Mouse (Mus musculus): Measurements from ENCODE around the gene Gripap1. TPM values are rescaled to one million over a fixed set of nuclear protein-coding genes. Genes with fewer than 3 reads are reported as not detected.

Gene Gripap1
- polyA plus RNA-seq, 1 experiment: 19.2 TPM

Other genes with a start within 250 kb of the Gripap1 start
- not detected in 2 replicates for gene Foxp3, start 216.1 kb upstream of the Gripap1 start, polyA plus RNA-seq (2012; ENCODE audit: insufficient read depth, insufficient read length, missing spikeins)
- gene Ppp1r3f, start 215.5 kb upstream of the Gripap1 start, polyA plus RNA-seq (2012; ENCODE audit: insufficient read depth, insufficient read length, missing spikeins): 2.2 and 2.4 TPM in 2 replicates
- gene Ccdc22, start 184.2 kb upstream of the Gripap1 start, polyA plus RNA-seq (2012; ENCODE audit: insufficient read depth, insufficient read length, missing spikeins): 6.0 and 6.1 TPM in 2 replicates
- not detected in 2 replicates for gene Cacna1f, start 182.7 kb upstream of the Gripap1 start, polyA plus RNA-seq (2012; ENCODE audit: insufficient read depth, insufficient read length, missing spikeins)
- gene Syp, start 151.3 kb upstream of the Gripap1 start, polyA plus RNA-seq (2012; ENCODE audit: insufficient read depth, insufficient read length, missing spikeins): 13.0 and 15.6 TPM in 2 replicates
- gene Prickle3, start 132.5 kb upstream of the Gripap1 start, polyA plus RNA-seq (2012; ENCODE audit: insufficient read depth, insufficient read length, missing spikeins): 6.3 and 8.3 TPM in 2 replicates
- gene Plp2, start 118.4 kb upstream of the Gripap1 start, polyA plus RNA-seq (2012; ENCODE audit: insufficient read depth, insufficient read length, missing spikeins): 27.0 and 31.6 TPM in 2 replicates
- 2.9 and 3.4 TPM in 2 replicates for gene Magix, start 108.5 kb upstream of the Gripap1 start, polyA plus RNA-seq (2012; ENCODE audit: insufficient read depth, insufficient read length, missing spikeins)
- gene Gpkow, start 92.6 kb upstream of the Gripap1 start, polyA plus RNA-seq (2012; ENCODE audit: insufficient read depth, insufficient read length, missing spikeins): 17.4 and 24.4 TPM in 2 replicates
- gene Wdr45, start 75.4 kb upstream of the Gripap1 start, polyA plus RNA-seq (2012; ENCODE audit: insufficient read depth, insufficient read length, missing spikeins): 41.8 and 42.4 TPM in 2 replicates
- gene Gm45208, start 67.5 kb upstream of the Gripap1 start, polyA plus RNA-seq (2012; ENCODE audit: insufficient read depth, insufficient read length, missing spikeins): 4.0 TPM in 1 of 2 replicates, not detected in the other
- 10.2 and 10.8 TPM in 2 replicates for gene Praf2, start 61.3 kb upstream of the Gripap1 start, polyA plus RNA-seq (2012; ENCODE audit: insufficient read depth, insufficient read length, missing spikeins)
- gene Ccdc120, start 38.9 kb upstream of the Gripap1 start, polyA plus RNA-seq (2012; ENCODE audit: insufficient read depth, insufficient read length, missing spikeins): not detected in 2 replicates
- gene Tfe3, start 27.2 kb upstream of the Gripap1 start, polyA plus RNA-seq (2012; ENCODE audit: insufficient read depth, insufficient read length, missing spikeins): 22.3 and 27.5 TPM in 2 replicates
- gene Kcnd1, start 32.5 kb downstream of the Gripap1 start, polyA plus RNA-seq (2012; ENCODE audit: insufficient read depth, insufficient read length, missing spikeins): 0.21 TPM in 1 of 2 replicates, not detected in the other
- 14.1 and 23.4 TPM in 2 replicates for gene Otud5, start 51.6 kb downstream of the Gripap1 start, polyA plus RNA-seq (2012; ENCODE audit: insufficient read depth, insufficient read length, missing spikeins)
- 1.7 and 2.0 TPM in 2 replicates for gene Pim2, start 88.5 kb downstream of the Gripap1 start, polyA plus RNA-seq (2012; ENCODE audit: insufficient read depth, insufficient read length, missing spikeins)
- gene Slc35a2, start 94.3 kb downstream of the Gripap1 start, polyA plus RNA-seq (2012; ENCODE audit: insufficient read depth, insufficient read length, missing spikeins): 9.2 and 15.3 TPM in 2 replicates
- 25.0 and 29.5 TPM in 2 replicates for gene Pqbp1, start 109.5 kb downstream of the Gripap1 start, polyA plus RNA-seq (2012; ENCODE audit: insufficient read depth, insufficient read length, missing spikeins)
- gene Timm17b, start 109.6 kb downstream of the Gripap1 start, polyA plus RNA-seq (2012; ENCODE audit: insufficient read depth, insufficient read length, missing spikeins): 47.7 and 50.3 TPM in 2 replicates
- not detected in 2 replicates for gene Gm10491, start 118.1 kb downstream of the Gripap1 start, polyA plus RNA-seq (2012; ENCODE audit: insufficient read depth, insufficient read length, missing spikeins)
- not detected in 2 replicates for gene Gm10490, start 119.8 kb downstream of the Gripap1 start, polyA plus RNA-seq (2012; ENCODE audit: insufficient read depth, insufficient read length, missing spikeins)
- gene Pcsk1n, start 130.1 kb downstream of the Gripap1 start, polyA plus RNA-seq (2012; ENCODE audit: insufficient read depth, insufficient read length, missing spikeins): not detected in 2 replicates
- not detected in 2 replicates for gene Eras, start 138.8 kb downstream of the Gripap1 start, polyA plus RNA-seq (2012; ENCODE audit: insufficient read depth, insufficient read length, missing spikeins)
- gene Hdac6, start 158.1 kb downstream of the Gripap1 start, polyA plus RNA-seq (2012; ENCODE audit: insufficient read depth, insufficient read length, missing spikeins): 7.6 and 11.6 TPM in 2 replicates
- gene Gata1, start 188.3 kb downstream of the Gripap1 start, polyA plus RNA-seq (2012; ENCODE audit: insufficient read depth, insufficient read length, missing spikeins): not detected in 2 replicates
- not detected in 2 replicates for gene Glod5, start 228.7 kb downstream of the Gripap1 start, polyA plus RNA-seq (2012; ENCODE audit: insufficient read depth, insufficient read length, missing spikeins)